Mouse (Mus musculus): ENCODE results near the gene Cd8a. TPM values are rescaled to one million over a fixed set of nuclear protein-coding genes. Genes with fewer than 3 reads are reported as not detected.

Gene Cd8a
- polyA plus RNA-seq, 1 experiment from 2014 or later, result not detected

- H3K36me3 ChIP-seq, result peaks cover 27% of the 10 kb centered on the region
- DNase-seq (ENCODE audit: low spot score), result no peak
- WGBS, result 97% methylated on average over 6 of the region's 6 CpGs
- H3K4me1 ChIP-seq (replicated peaks), result no peaks in the 10 kb centered on the region
- H3K4me3 ChIP-seq, result no peak overlapping the region
- no peaks in the 10 kb centered on the region for H3K27me3 ChIP-seq (ENCODE audit: insufficient read depth, poor library complexity, severe bottlenecking)
- no peaks in the 10 kb centered on the region for H3K9me3 ChIP-seq
- no peak overlapping the region for H3K27ac ChIP-seq
Measured at GRCm38 (mm10) chr6:71425681-71426080, 52.5 kb downstream of the Cd8a start.

GRCm38 (mm10) chr6:71427996-71428725 lies 54.9 kb downstream of the Cd8a start:
- no peaks in the 10 kb centered on the region for H3K9me3 ChIP-seq
- H3K4me1 ChIP-seq (replicated peaks), result no peaks in the 10 kb centered on the region
- no peak overlapping the region for H3K27ac ChIP-seq
- H3K36me3 ChIP-seq, result peaks cover 27% of the 10 kb centered on the region
- DNase-seq (ENCODE audit: low spot score), result no peak
- H3K27me3 ChIP-seq (ENCODE audit: insufficient read depth, poor library complexity, severe bottlenecking), result no peaks in the 10 kb centered on the region
- H3K4me3 ChIP-seq, result no peak overlapping the region
- 88% methylated on average over 4 of the region's 4 CpGs for WGBS

Other genes starting within 250 kb of the Cd8a start
- gene Thnsl2, start 229.0 kb upstream of the Cd8a start, polyA plus RNA-seq (2016; fragmentation: Nextera tagmentation; extraction: Ambion mirVana), result 6.4 and 8.2 TPM in 2 replicates
- gene Fabp1, start 173.6 kb upstream of the Cd8a start, polyA plus RNA-seq (2016; fragmentation: Nextera tagmentation; extraction: Ambion mirVana), result not detected in 2 replicates
- 28.4 and 32.8 TPM in 2 replicates for gene Krcc1, start 101.8 kb upstream of the Cd8a start, polyA plus RNA-seq (2016; fragmentation: Nextera tagmentation; extraction: Ambion mirVana)
- 0.14 and 0.36 TPM in 2 replicates for gene Smyd1, start 51.2 kb upstream of the Cd8a start, polyA plus RNA-seq (2016; fragmentation: Nextera tagmentation; extraction: Ambion mirVana)
- 0.13 TPM in 1 of 2 replicates, not detected in the other for gene Cd8b1, start 50.6 kb upstream of the Cd8a start, polyA plus RNA-seq (2016; fragmentation: Nextera tagmentation; extraction: Ambion mirVana)
- 7.9 and 10.4 TPM in 2 replicates for gene Rmnd5a, start 67.2 kb downstream of the Cd8a start, polyA plus RNA-seq (2016; fragmentation: Nextera tagmentation; extraction: Ambion mirVana)
- 10.6 and 12.3 TPM in 2 replicates for gene Rnf103, start 120.5 kb downstream of the Cd8a start, polyA plus RNA-seq (2016; fragmentation: Nextera tagmentation; extraction: Ambion mirVana)
- gene Chmp3, start 170.4 kb downstream of the Cd8a start, polyA plus RNA-seq (2016; fragmentation: Nextera tagmentation; extraction: Ambion mirVana), result 46.6 and 52.0 TPM in 2 replicates